Mouse (Mus musculus) layer of hippocampus, adult 11-12 months (tissue): ENCODE measurements around the gene Tmem151b.

Experiments used
- DNase-seq: peaks from one replicate; pipeline ENCODE4 v3.0.0; 2022; ENCODE audit warnings: low spot score

Gene Tmem151b

GRCm38 (mm10) chr17:45584096-45584896 lies 34.8 kb upstream of the Tmem151b start:
- DNase-seq = peak; percentile 74

GRCm38 (mm10) chr17:45582715-45583355 lies 33.4 kb upstream of the Tmem151b start:
- no peak for DNase-seq

- DNase-seq = no peak
Measured at GRCm38 (mm10) chr17:45582188-45582587, 32.7 kb upstream of the Tmem151b start.

GRCm38 (mm10) chr17:45581567-45581983 lies 32.1 kb upstream of the Tmem151b start:
- DNase-seq = peak; percentile 74

- no peak for DNase-seq
Measured at GRCm38 (mm10) chr17:45580958-45581477, 31.5 kb upstream of the Tmem151b start.

- DNase-seq = no peak
Measured at GRCm38 (mm10) chr17:45579554-45579953, 30.1 kb upstream of the Tmem151b start.

GRCm38 (mm10) chr17:45578843-45579242 lies 29.4 kb upstream of the Tmem151b start:
- DNase-seq = no peak

GRCm38 (mm10) chr17:45578242-45578641 lies 28.8 kb upstream of the Tmem151b start:
- DNase-seq = no peak

- DNase-seq = no peak
Measured at GRCm38 (mm10) chr17:45575123-45575897, 25.8 kb upstream of the Tmem151b start.

- peak; percentile 86 for DNase-seq
Measured at GRCm38 (mm10) chr17:45574129-45574761, 24.8 kb upstream of the Tmem151b start.

- DNase-seq = peak; percentile 98
Measured at GRCm38 (mm10) chr17:45573780-45574123, 24.3 kb upstream of the Tmem151b start.

GRCm38 (mm10) chr17:45573087-45573779 lies 23.8 kb upstream of the Tmem151b start, which contains the start of gene Hsp90ab1:
Gene Hsp90ab1, minus strand, starts transcription at chr17:45573271.
- DNase-seq = peak; percentile 99

- peak; percentile 74 for DNase-seq
Measured at GRCm38 (mm10) chr17:45572103-45573086, 22.9 kb upstream of the Tmem151b start.

- no peak for DNase-seq
Measured at GRCm38 (mm10) chr17:45569999-45570398, 20.5 kb upstream of the Tmem151b start.

- DNase-seq = no peak
Measured at GRCm38 (mm10) chr17:45568990-45569389, 19.5 kb upstream of the Tmem151b start.

- no peak for DNase-seq
Measured at GRCm38 (mm10) chr17:45567162-45567601, 17.7 kb upstream of the Tmem151b start.

- DNase-seq = no peak
Measured at GRCm38 (mm10) chr17:45566360-45567161, 17.1 kb upstream of the Tmem151b start.

- DNase-seq = no peak
Measured at GRCm38 (mm10) chr17:45566031-45566359, 16.5 kb upstream of the Tmem151b start.

GRCm38 (mm10) chr17:45565103-45565502 lies 15.6 kb upstream of the Tmem151b start:
- DNase-seq = no peak
